Mouse (Mus musculus): Measurements from ENCODE around the gene Hibch. TPM values are rescaled to one million over a fixed set of nuclear protein-coding genes. Genes with fewer than 3 reads are reported as not detected.
"Not testable (repeated sequence)": the region's sequence is repeated elsewhere in the genome, so short reads cannot be mapped to it uniquely, and the experiment has no call there.

Hibch gene
- polyA plus RNA-seq, 1 experiment: 3.6 TPM

GRCm38 (mm10) chr1:52846556-52846955, 1.8 kb downstream of the Hibch start:
- TF ChIP-seq CTCF (IDR thresholded peaks at IDR 0.05; ENCODE audit: control insufficient read depth, insufficient read depth, insufficient replicate concordance, low read depth, low read length) (no peak), POLR2A (IDR thresholded peaks at IDR 0.05; ENCODE audit: control insufficient read depth, low read depth, low read length) (no peak)
- no peaks in the 10 kb centered on the region for H3K36me3 ChIP-seq (ENCODE audit: control insufficient read depth, insufficient read depth, low read length)

GRCm38 (mm10) chr1:52849422-52849821, 4.7 kb downstream of the Hibch start:
- Histone ChIP-seq H3K27ac (ENCODE audit: control insufficient read depth, insufficient read depth, low read depth, low read length) (no peak overlapping the region), H3K27me3 (ENCODE audit: control insufficient read depth, insufficient read depth, low read length) (no peaks in the 10 kb centered on the region), H3K4me1 (ENCODE audit: control insufficient read depth, insufficient read depth, low read length) (peaks cover 2% of the 10 kb centered on the region), H3K36me3 (ENCODE audit: control insufficient read depth, insufficient read depth, low read length) (no peaks in the 10 kb centered on the region), H3K4me3 (ENCODE audit: control insufficient read depth, low read depth, low read length) (no peak overlapping the region)
- TF ChIP-seq POLR2A (IDR thresholded peaks at IDR 0.05; ENCODE audit: control insufficient read depth, low read depth, low read length) (no peak), CTCF (IDR thresholded peaks at IDR 0.05; ENCODE audit: control insufficient read depth, insufficient read depth, insufficient replicate concordance, low read depth, low read length) (no peak)

More at GRCm38 (mm10) chr1:52846556-52846955, 1.8 kb downstream of the Hibch start:
- Histone ChIP-seq H3K4me3 (ENCODE audit: control insufficient read depth, low read depth, low read length) (peak overlapping the region; percentile 38), H3K27ac (ENCODE audit: control insufficient read depth, insufficient read depth, low read depth, low read length) (no peak overlapping the region), H3K4me1 (ENCODE audit: control insufficient read depth, insufficient read depth, low read length) (peaks cover 2% of the 10 kb centered on the region), H3K27me3 (ENCODE audit: control insufficient read depth, insufficient read depth, low read length) (no peaks in the 10 kb centered on the region)

GRCm38 (mm10) chr1:52854029-52854428, 9.3 kb downstream of the Hibch start:
- H3K27ac ChIP-seq (ENCODE audit: control insufficient read depth, insufficient read depth, low read depth, low read length); H3K4me1 ChIP-seq (ENCODE audit: control insufficient read depth, insufficient read depth, low read length); H3K36me3 ChIP-seq (ENCODE audit: control insufficient read depth, insufficient read depth, low read length); H3K27me3 ChIP-seq (ENCODE audit: control insufficient read depth, insufficient read depth, low read length); H3K4me3 ChIP-seq (ENCODE audit: control insufficient read depth, low read depth, low read length): not testable (repeated sequence)

- Histone ChIP-seq H3K4me3 (ENCODE audit: control insufficient read depth, low read depth, low read length) (no peak overlapping the region), H3K4me1 (ENCODE audit: control insufficient read depth, insufficient read depth, low read length) (no peaks in the 10 kb centered on the region), H3K27ac (ENCODE audit: control insufficient read depth, insufficient read depth, low read depth, low read length) (no peak overlapping the region), H3K27me3 (ENCODE audit: control insufficient read depth, insufficient read depth, low read length) (no peaks in the 10 kb centered on the region), H3K36me3 (ENCODE audit: control insufficient read depth, insufficient read depth, low read length) (no peaks in the 10 kb centered on the region)
- TF ChIP-seq CTCF (IDR thresholded peaks at IDR 0.05; ENCODE audit: control insufficient read depth, insufficient read depth, insufficient replicate concordance, low read depth, low read length) (no peak), POLR2A (IDR thresholded peaks at IDR 0.05; ENCODE audit: control insufficient read depth, low read depth, low read length) (no peak)
Observed at GRCm38 (mm10) chr1:52855904-52856601, 11.3 kb downstream of the Hibch start.

GRCm38 (mm10) chr1:52864220-52864619, 19.5 kb downstream of the Hibch start:
- Histone ChIP-seq H3K4me1 (ENCODE audit: control insufficient read depth, insufficient read depth, low read length) (no peaks in the 10 kb centered on the region), H3K4me3 (ENCODE audit: control insufficient read depth, low read depth, low read length) (no peak overlapping the region), H3K27me3 (ENCODE audit: control insufficient read depth, insufficient read depth, low read length) (no peaks in the 10 kb centered on the region), H3K27ac (ENCODE audit: control insufficient read depth, insufficient read depth, low read depth, low read length) (no peak overlapping the region), H3K36me3 (ENCODE audit: control insufficient read depth, insufficient read depth, low read length) (no peaks in the 10 kb centered on the region)
- TF ChIP-seq CTCF (IDR thresholded peaks at IDR 0.05; ENCODE audit: control insufficient read depth, insufficient read depth, insufficient replicate concordance, low read depth, low read length) (no peak), POLR2A (IDR thresholded peaks at IDR 0.05; ENCODE audit: control insufficient read depth, low read depth, low read length) (no peak)

GRCm38 (mm10) chr1:52866007-52866406, 21.3 kb downstream of the Hibch start:
- TF ChIP-seq POLR2A (IDR thresholded peaks at IDR 0.05; ENCODE audit: control insufficient read depth, low read depth, low read length): no peak
- Histone ChIP-seq H3K4me3 (ENCODE audit: control insufficient read depth, low read depth, low read length) (no peak overlapping the region), H3K27ac (ENCODE audit: control insufficient read depth, insufficient read depth, low read depth, low read length) (no peak overlapping the region), H3K27me3 (ENCODE audit: control insufficient read depth, insufficient read depth, low read length) (no peaks in the 10 kb centered on the region), H3K36me3 (ENCODE audit: control insufficient read depth, insufficient read depth, low read length) (no peaks in the 10 kb centered on the region), H3K4me1 (ENCODE audit: control insufficient read depth, insufficient read depth, low read length) (no peaks in the 10 kb centered on the region)

- no peaks in the 10 kb centered on the region for H3K36me3 ChIP-seq (ENCODE audit: control insufficient read depth, insufficient read depth, low read length)
- TF ChIP-seq CTCF (IDR thresholded peaks at IDR 0.05; ENCODE audit: control insufficient read depth, insufficient read depth, insufficient replicate concordance, low read depth, low read length): no peak
- TF ChIP-seq POLR2A (IDR thresholded peaks at IDR 0.05; ENCODE audit: control insufficient read depth, low read depth, low read length): no peak
- H3K27me3 ChIP-seq (ENCODE audit: control insufficient read depth, insufficient read depth, low read length): no peaks in the 10 kb centered on the region
- no peaks in the 10 kb centered on the region for H3K4me1 ChIP-seq (ENCODE audit: control insufficient read depth, insufficient read depth, low read length)
- no peak overlapping the region for H3K4me3 ChIP-seq (ENCODE audit: control insufficient read depth, low read depth, low read length)
- no peak overlapping the region for H3K27ac ChIP-seq (ENCODE audit: control insufficient read depth, insufficient read depth, low read depth, low read length)
Observed at GRCm38 (mm10) chr1:52867876-52868275, 23.1 kb downstream of the Hibch start.

- TF ChIP-seq CTCF (IDR thresholded peaks at IDR 0.05; ENCODE audit: control insufficient read depth, insufficient read depth, insufficient replicate concordance, low read depth, low read length): no peak
- no peak for TF ChIP-seq POLR2A (IDR thresholded peaks at IDR 0.05; ENCODE audit: control insufficient read depth, low read depth, low read length)
Observed at GRCm38 (mm10) chr1:52884208-52884607, 39.5 kb downstream of the Hibch start.

More at GRCm38 (mm10) chr1:52884208-52884607, 39.5 kb downstream of the Hibch start:
- H3K36me3 ChIP-seq (ENCODE audit: control insufficient read depth, insufficient read depth, low read length): no peaks in the 10 kb centered on the region
- no peak overlapping the region for H3K27ac ChIP-seq (ENCODE audit: control insufficient read depth, insufficient read depth, low read depth, low read length)
- no peaks in the 10 kb centered on the region for H3K4me1 ChIP-seq (ENCODE audit: control insufficient read depth, insufficient read depth, low read length)
- no peak overlapping the region for H3K4me3 ChIP-seq (ENCODE audit: control insufficient read depth, low read depth, low read length)
- no peaks in the 10 kb centered on the region for H3K27me3 ChIP-seq (ENCODE audit: control insufficient read depth, insufficient read depth, low read length)

Data from testis, adult 2 months (tissue).